Mouse (Mus musculus) C2C12 (cell line): ENCODE results near the gene Pde4dip. TPM values are rescaled to one million over a fixed set of nuclear protein-coding genes. Genes with fewer than 3 reads are reported as not detected.

ENCODE experiments used
- H3K27me3 ChIP-seq: one replicate; pipeline ENCODE4 v1.6.1; 2011; ENCODE audit not compliant: control insufficient read depth, insufficient read depth, insufficient read length
- H3K36me3 ChIP-seq: one replicate; pipeline ENCODE4 v1.6.1; 2011; ENCODE audit not compliant: control insufficient read depth, insufficient read depth
- H3K4me3 ChIP-seq: one replicate; pipeline ENCODE4 v1.5.1; 2011; ENCODE audit warnings: mild to moderate bottlenecking, control low read depth; ENCODE audit not compliant: poor library complexity, insufficient read depth, severe bottlenecking
- H3K79me2 ChIP-seq: one replicate; pipeline ENCODE4 v1.6.1; 2011; ENCODE audit not compliant: control insufficient read depth, insufficient read depth
- H3K79me3 ChIP-seq: one replicate; pipeline ENCODE4 v1.6.1; 2011; ENCODE audit warnings: low read depth, control low read depth
- H3ac ChIP-seq: one replicate; pipeline ENCODE3; 2011; ENCODE audit warnings: low read depth; ENCODE audit not compliant: control insufficient read depth, insufficient read length
- CEBPB ChIP-seq: IDR thresholded peaks from one replicate; pipeline ENCODE4 v1.6.1; 2011; ENCODE audit warnings: low read depth, mild to moderate bottlenecking, control low read depth, moderate library complexity
- CTCF ChIP-seq: IDR thresholded peaks from one replicate; pipeline ENCODE4 v1.5.1; 2011; ENCODE audit not compliant: control insufficient read depth, insufficient read depth, insufficient read length
- FOSL1 ChIP-seq: IDR thresholded peaks from one replicate; pipeline ENCODE4 v1.8.0; 2011; ENCODE audit warnings: mild to moderate bottlenecking, low read length; ENCODE audit not compliant: poor library complexity, insufficient read depth, severe bottlenecking
- MAX ChIP-seq: IDR thresholded peaks from one replicate; pipeline ENCODE4 v1.6.1; 2011; ENCODE audit warnings: mild to moderate bottlenecking, control low read depth
- MYOD1 ChIP-seq: IDR thresholded peaks from one replicate; pipeline ENCODE4 v1.6.1; 2011; ENCODE audit warnings: low read depth; ENCODE audit not compliant: control insufficient read depth, insufficient read length
- MYOG ChIP-seq: IDR thresholded peaks from one replicate; pipeline ENCODE4 v1.6.1; 2011; ENCODE audit not compliant: control insufficient read depth, insufficient read length; ENCODE audit errors: extremely low read depth
- USF1 ChIP-seq: IDR thresholded peaks from one replicate; pipeline ENCODE4 v1.6.1; 2011; ENCODE audit warnings: low read depth, mild to moderate bottlenecking, control low read depth, moderate library complexity
- polyA plus RNA-seq: library from polyadenylated mRNA; unstranded; fragments of >200 nt; fragmentation: generic; extraction: Trizol; gene quantifications from one replicate; pipeline ENCODE4 v1.2.1, GENCODE M21; 2012; ENCODE audit warnings: missing spikeins

The Pde4dip gene
- polyA plus RNA-seq, 1 experiment = 26.4 TPM

GRCm38 (mm10) chr3:97697291-97697690 lies 191.2 kb downstream of the Pde4dip start:
- Histone ChIP-seq H3K79me2 (no peaks in the 10 kb centered on the region), H3K36me3 (peaks cover 6% of the 10 kb centered on the region), H3K27me3 (no peaks in the 10 kb centered on the region), H3K79me3 (no peaks in the 10 kb centered on the region), H3K4me3 (no peak overlapping the region), H3ac (no peak overlapping the region)
- no peak for TF ChIP-seq USF1
- TF ChIP-seq MYOG = no peak
- TF ChIP-seq FOSL1 = no peak
- TF ChIP-seq CEBPB = no peak
- no peak for TF ChIP-seq MYOD1
- no peak for TF ChIP-seq MAX
- TF ChIP-seq CTCF = no peak

GRCm38 (mm10) chr3:97696866-97697265 lies 191.6 kb downstream of the Pde4dip start:
- peaks cover 6% of the 10 kb centered on the region for H3K36me3 ChIP-seq
- TF ChIP-seq MAX = no peak
- TF ChIP-seq MYOG = no peak
- no peak for TF ChIP-seq MYOD1
- no peak for TF ChIP-seq USF1
- TF ChIP-seq FOSL1 = no peak
- TF ChIP-seq CEBPB = no peak
- TF ChIP-seq CTCF = no peak
- no peaks in the 10 kb centered on the region for H3K79me2 ChIP-seq
- H3K27me3 ChIP-seq = no peaks in the 10 kb centered on the region
- H3K4me3 ChIP-seq = no peak overlapping the region
- H3K79me3 ChIP-seq = no peaks in the 10 kb centered on the region
- no peak overlapping the region for H3ac ChIP-seq

GRCm38 (mm10) chr3:97693806-97694205 lies 194.7 kb downstream of the Pde4dip start:
- TF ChIP-seq CTCF (no peak), USF1 (no peak), MAX (no peak), CEBPB (no peak), FOSL1 (no peak), MYOD1 (no peak), MYOG (no peak)

GRCm38 (mm10) chr3:97691443-97692017 lies 197.0 kb downstream of the Pde4dip start:
- Histone ChIP-seq H3K79me2 (no peaks in the 10 kb centered on the region), H3K36me3 (peaks cover 6% of the 10 kb centered on the region), H3K79me3 (no peaks in the 10 kb centered on the region), H3K27me3 (no peaks in the 10 kb centered on the region), H3ac (no peak overlapping the region), H3K4me3 (no peak overlapping the region)
- no peak for TF ChIP-seq MAX
- no peak for TF ChIP-seq FOSL1
- TF ChIP-seq CEBPB = no peak
- no peak for TF ChIP-seq USF1
- TF ChIP-seq MYOD1 = no peak
- no peak for TF ChIP-seq CTCF
- no peak for TF ChIP-seq MYOG

More at GRCm38 (mm10) chr3:97693806-97694205, 194.7 kb downstream of the Pde4dip start:
- H3K79me2 ChIP-seq = no peaks in the 10 kb centered on the region
- H3ac ChIP-seq = no peak overlapping the region
- no peak overlapping the region for H3K4me3 ChIP-seq
- no peaks in the 10 kb centered on the region for H3K79me3 ChIP-seq
- peaks cover 6% of the 10 kb centered on the region for H3K36me3 ChIP-seq
- H3K27me3 ChIP-seq = no peaks in the 10 kb centered on the region

- Histone ChIP-seq H3K36me3 (peaks cover 6% of the 10 kb centered on the region), H3K4me3 (no peak overlapping the region), H3K79me2 (no peaks in the 10 kb centered on the region), H3K27me3 (no peaks in the 10 kb centered on the region), H3ac (no peak overlapping the region), H3K79me3 (no peaks in the 10 kb centered on the region)
- TF ChIP-seq CTCF (no peak), FOSL1 (no peak), USF1 (no peak), MYOG (no peak), CEBPB (no peak), MYOD1 (no peak), MAX (no peak)
These were observed 197.9 kb downstream of the Pde4dip start for GRCm38 (mm10) chr3:97690590-97690989.

- H3K79me3 ChIP-seq = no peaks in the 10 kb centered on the region
- no peaks in the 10 kb centered on the region for H3K79me2 ChIP-seq
- no peak overlapping the region for H3ac ChIP-seq
- TF ChIP-seq MAX (no peak), USF1 (no peak), FOSL1 (no peak), MYOD1 (no peak), CEBPB (no peak), CTCF (no peak), MYOG (no peak)
- no peak overlapping the region for H3K4me3 ChIP-seq
- peaks cover 3% of the 10 kb centered on the region for H3K36me3 ChIP-seq
- no peaks in the 10 kb centered on the region for H3K27me3 ChIP-seq
These were observed 199.2 kb downstream of the Pde4dip start for GRCm38 (mm10) chr3:97689289-97689688.
